Mouse (Mus musculus) neural tube, embryonic 10.5 days (tissue): ENCODE measurements around the gene Foxm1.
"Not testable (repeated sequence)": the region's sequence is repeated elsewhere in the genome, so short reads cannot be mapped to it uniquely, and the experiment has no call there.

Source experiments
- DNase-seq: peaks from one replicate; pipeline ENCODE4 v3.0.0-alpha.2; 2017; ENCODE audit warnings: low spot score; ENCODE audit errors: extremely low spot score

The Foxm1 gene

GRCm38 (mm10) chr6:128376371-128377085 lies 13.8 kb downstream of the Foxm1 start:
- DNase-seq = no peak

GRCm38 (mm10) chr6:128379636-128380035 lies 16.9 kb downstream of the Foxm1 start:
- DNase-seq = no peak

- DNase-seq = not testable (repeated sequence)
These were observed 17.9 kb downstream of the Foxm1 start for GRCm38 (mm10) chr6:128380594-128381167.

GRCm38 (mm10) chr6:128381254-128381653 lies 18.5 kb downstream of the Foxm1 start:
- no peak for DNase-seq

GRCm38 (mm10) chr6:128383752-128384151 lies 21.0 kb downstream of the Foxm1 start:
- no peak for DNase-seq

GRCm38 (mm10) chr6:128385026-128385425 lies 22.3 kb downstream of the Foxm1 start:
- no peak for DNase-seq

GRCm38 (mm10) chr6:128389185-128389584 lies 26.4 kb downstream of the Foxm1 start:
- DNase-seq = no peak

GRCm38 (mm10) chr6:128390683-128391082 lies 27.9 kb downstream of the Foxm1 start:
- no peak for DNase-seq

- no peak for DNase-seq
These were observed 35.0 kb downstream of the Foxm1 start for GRCm38 (mm10) chr6:128397574-128398261.

GRCm38 (mm10) chr6:128398996-128399395 lies 36.2 kb downstream of the Foxm1 start, which contains the start of gene Nrip2:
TSS of gene Nrip2 (plus strand) at chr6:128399296.
- DNase-seq = no peak

- peak; percentile 19 for DNase-seq
These were observed 36.8 kb downstream of the Foxm1 start for GRCm38 (mm10) chr6:128399421-128400185.

GRCm38 (mm10) chr6:128404708-128405107 lies 41.9 kb downstream of the Foxm1 start:
- no peak for DNase-seq

GRCm38 (mm10) chr6:128408544-128409125 lies 45.9 kb downstream of the Foxm1 start:
- no peak for DNase-seq

GRCm38 (mm10) chr6:128410305-128410704 lies 47.5 kb downstream of the Foxm1 start:
- DNase-seq = no peak

GRCm38 (mm10) chr6:128411115-128411514 lies 48.3 kb downstream of the Foxm1 start:
- peak; percentile 83 for DNase-seq

- no peak for DNase-seq
These were observed 53.4 kb downstream of the Foxm1 start for GRCm38 (mm10) chr6:128416169-128416568.

- DNase-seq = no peak
These were observed 55.3 kb downstream of the Foxm1 start for GRCm38 (mm10) chr6:128418076-128418475.

GRCm38 (mm10) chr6:128421036-128421435 lies 58.3 kb downstream of the Foxm1 start:
- no peak for DNase-seq

- no peak for DNase-seq
These were observed 58.7 kb downstream of the Foxm1 start for GRCm38 (mm10) chr6:128421480-128421879.

- DNase-seq = no peak
These were observed 60.9 kb downstream of the Foxm1 start for GRCm38 (mm10) chr6:128423496-128424268.
